Mouse (Mus musculus) kidney, postnatal 25 days (tissue): ENCODE measurements around the gene Grik3.

Experiments used
- DNase-seq, 2 experiments: peaks; one replicate each; pipeline ENCODE4 v3.0.0; 2021; ENCODE audit warnings: mixed read lengths in 2 of 2

The Grik3 gene

DNA sequence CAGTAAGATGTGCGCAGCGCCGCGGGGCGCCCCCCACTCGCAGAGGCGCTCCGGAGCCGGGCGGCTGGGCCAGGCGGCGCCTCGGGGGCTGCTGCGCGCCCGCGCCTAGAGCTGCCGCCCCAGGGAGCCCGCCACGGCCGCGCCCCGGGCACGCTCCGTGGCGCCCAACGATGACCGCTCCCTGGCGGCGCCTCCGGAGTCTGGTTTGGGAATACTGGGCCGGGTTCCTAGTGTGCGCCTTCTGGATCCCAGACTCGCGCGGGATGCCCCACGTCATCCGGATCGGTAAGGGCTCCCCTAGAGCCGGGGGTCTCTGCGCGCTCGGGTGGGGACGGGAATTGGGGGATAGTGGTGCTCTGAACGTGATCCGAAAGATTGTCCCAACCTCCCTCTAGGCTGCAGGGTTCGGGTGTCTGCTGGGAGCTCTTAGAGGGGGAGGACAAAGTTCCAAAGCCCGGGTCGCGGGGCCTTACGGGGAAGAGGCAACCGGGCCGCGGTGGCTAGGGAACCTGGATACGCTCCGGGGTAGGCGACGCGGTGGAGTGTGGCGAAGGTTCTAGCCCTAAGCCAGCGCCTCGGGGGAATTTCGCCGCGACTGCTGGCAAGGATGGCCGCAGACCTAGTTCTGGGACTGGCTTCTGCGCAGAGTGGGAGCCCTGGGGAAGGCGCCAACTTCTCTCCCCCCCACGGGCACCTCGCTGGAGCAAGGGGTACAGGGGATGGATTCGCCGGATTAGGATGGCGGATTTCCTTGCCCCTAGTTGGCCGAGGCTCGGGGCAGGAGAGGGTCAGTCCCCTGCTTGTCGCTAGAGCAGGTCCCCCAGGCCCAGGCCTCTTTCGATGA lies at the start of gene Grik3:
Gene Grik3 (plus strand): TSS at position 40 of the 844 bp plus-strand sequence.
- no peak for DNase-seq

DNA sequence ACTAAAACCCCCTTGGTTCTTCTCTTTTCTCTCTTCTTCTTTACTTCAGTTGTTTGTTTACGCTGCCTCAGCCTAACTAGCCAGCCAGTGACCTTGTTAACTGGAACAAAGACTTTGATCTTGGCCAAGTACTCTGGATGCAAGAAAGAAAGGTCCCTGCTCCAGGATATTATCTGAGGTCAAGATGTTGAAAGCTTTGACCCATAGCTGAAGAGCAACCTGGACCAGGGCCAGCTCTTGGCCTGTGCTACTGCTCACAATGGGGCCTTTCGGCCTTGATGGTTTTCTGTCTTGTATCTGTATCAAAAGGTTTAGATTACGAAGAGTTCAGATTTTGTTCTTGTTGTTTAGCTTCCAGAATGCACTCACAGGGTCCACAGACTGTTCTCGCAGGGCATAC lies 48.7 kb upstream of the Grik3 start:
- peak; percentile 49 to 57 for DNase-seq

DNA sequence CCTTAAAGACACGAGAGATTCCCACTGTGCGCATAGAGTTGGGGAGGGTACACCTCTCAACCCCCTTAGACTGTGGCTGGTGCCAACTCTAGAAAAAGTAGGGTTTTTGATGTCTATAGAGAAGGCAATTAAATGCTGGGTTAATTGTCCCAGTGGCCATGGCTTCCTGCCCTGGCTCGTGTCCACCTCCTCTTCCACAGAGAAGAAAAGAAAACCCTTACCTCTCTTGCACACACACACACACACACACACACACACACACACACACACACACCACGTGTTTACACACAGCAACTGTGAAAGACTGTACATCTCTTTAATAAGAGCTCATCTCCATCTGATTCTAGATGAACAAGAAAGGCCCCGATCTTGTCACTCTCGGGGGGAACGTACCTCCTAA lies 46.1 kb upstream of the Grik3 start:
- no peak for DNase-seq

DNA sequence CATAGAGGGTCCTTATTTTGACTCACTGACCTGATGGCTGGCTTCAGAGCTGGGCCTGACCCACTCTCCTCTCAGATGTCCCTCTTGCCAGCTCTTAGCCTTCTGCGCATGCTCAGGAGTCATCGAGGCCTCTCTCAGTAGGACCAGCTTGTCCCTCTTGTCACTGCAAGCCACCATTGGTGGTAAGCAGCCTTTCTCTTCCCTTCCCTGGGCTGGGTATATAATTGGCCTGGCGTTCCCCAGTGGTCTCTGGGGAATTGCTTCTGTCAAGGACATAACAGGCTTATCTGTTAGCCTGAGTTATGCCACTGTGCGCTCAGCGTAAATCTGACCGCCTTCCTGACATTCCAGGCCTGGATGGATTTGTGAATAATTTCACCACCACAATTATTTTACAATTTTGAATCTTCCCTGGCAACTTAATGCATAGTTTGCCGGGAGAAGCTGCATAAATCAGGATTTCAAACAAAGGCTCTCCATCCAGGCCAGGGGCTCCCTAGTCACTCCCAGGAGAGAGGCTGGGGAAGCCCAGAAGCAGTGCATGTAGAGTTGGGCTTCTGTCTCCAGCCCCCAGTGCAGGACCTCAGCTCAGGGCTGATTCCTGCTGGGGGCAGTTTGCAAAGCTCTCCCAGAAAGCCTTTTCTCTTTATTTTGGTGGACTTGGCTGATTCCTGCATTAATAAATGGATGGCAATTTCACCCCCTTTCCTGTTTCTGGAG lies 39.7 kb upstream of the Grik3 start:
- no peak for DNase-seq

DNA sequence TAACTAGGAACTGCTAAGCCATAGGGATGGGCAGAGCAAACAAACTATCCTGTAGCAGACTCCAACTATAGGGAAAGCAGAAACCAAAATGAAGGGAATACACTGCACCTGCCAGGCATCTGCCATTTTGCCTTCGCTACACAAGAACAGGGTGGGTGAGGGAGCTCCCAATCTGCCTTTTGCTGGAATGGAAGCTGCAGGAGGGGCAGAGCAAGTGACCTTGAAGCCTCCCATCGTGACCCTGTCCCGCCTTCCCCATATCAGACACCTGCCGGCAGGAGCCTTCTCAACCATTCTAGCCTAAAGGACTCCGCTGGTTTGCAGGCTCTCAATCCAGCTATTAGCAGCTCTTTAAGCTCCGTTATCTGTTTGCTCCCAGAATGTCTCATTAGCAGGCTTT lies 38.7 kb upstream of the Grik3 start:
- no peak for DNase-seq

DNA sequence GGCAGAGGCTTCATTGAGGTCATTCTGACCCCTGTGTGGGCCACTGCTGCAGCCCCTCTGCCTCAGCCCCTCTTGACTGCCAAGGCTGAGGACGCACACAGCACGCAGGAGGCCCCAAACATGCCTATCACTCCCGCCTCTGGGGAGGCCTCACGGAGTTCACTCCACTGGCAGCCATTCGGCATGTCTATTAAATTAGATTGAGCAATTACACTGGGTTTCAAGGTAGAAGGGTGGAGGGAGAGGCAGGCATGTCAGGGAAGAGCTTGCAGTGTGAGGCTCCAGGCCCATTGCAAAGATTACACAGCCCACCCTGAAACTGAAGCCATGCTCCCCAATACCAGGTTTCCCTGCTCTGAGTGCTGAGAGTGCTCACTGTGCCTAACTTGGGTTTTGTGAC lies 34.0 kb upstream of the Grik3 start:
- DNase-seq: no peak

DNA sequence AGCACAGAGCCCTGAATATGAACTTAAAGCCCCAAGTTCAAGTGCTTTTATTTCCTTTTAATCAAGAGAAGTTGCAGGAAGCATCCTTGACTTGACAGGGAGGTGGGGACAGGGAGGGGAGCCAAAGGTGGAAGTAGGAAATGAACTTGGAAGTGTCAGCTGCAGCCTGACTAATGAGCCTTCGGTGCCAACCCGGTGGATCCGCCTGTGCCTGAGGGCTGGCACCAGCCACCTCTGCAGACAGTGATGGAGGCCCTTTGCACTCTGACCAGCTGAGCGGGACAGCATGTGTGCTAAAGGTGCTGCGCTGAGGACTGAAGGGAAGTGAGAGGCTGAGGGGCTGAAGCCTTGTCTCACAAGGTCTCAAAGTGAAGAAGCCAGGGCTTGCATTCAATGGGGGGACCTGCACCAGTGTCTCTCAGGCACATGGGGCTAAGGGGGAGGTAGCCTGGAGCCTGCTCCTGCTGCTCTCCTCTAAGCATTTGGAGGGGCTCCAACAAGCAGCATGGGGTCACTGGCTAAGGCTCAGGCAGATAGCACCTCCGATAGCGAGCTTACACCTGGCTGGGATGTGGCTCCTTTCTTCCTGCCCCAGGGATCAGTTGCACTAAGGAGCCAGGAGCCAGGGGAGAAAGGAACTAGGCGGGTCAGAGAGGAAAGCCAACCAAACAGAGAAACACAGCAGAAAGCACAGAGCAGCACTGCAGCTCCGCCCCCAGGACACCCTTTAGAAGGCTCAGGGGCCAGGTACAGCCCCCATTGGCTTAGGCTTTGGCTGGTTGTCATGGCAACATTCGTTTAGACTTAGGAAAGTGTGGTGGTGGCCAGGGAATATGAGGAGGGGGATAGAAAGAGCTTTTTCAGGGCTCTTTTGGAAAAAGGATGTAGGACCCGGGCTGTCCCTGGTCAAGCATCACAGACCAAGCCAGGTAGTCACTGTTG lies 33.1 kb upstream of the Grik3 start:
- peak; percentile 45 to 75 for DNase-seq

DNA sequence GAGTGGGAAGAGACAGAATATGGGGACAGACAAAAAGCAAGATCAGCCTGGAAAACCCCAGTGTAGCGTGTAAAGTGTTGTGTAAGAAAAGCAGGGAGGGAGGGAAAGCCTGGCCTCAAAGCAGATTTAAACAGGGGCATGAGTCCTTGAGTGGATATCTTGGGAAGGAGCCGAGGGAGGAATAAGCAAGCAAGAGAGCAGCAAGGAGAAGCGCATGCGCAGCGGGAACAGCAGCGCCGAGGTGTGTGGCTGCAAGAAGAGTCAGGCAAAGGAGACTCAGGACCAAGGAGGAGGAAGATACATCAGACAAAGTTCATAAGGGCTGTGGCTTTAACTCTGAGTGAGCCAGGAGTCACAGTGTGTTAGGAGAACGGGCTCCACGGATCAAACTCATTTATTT lies 30.7 kb upstream of the Grik3 start:
- DNase-seq: no peak

DNA sequence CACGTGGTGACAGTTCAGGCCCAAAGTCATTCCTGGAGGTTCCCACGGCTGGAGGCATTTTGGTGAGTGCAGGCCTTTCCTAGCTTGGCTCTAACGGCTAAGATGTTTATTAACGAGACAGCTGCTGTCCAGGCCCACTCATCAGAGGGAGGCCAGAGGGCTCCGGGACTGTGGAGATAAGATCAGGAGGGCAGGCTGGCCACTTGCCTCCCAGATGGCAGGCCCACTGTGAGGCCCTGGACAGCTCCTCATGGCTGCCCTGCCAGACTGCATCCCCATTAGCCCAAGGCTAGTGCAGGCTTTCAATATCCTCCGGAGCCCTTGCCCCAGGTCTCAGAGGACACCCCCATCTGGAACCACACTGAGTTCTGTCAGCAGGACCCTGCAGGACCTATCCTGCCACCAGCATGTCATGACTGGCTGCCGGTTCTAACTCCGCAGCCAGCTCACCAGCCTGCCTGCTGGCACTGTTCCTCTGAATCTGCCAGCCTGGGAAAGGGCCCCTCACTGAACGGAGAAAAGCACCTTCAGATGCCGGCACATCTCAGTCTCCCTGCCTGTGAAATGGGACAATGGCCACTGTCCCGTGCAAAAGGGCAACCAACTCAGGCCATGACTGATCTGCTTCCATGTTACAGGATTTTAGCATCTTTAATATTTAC lies 20.7 kb upstream of the Grik3 start:
- no peak for DNase-seq

DNA sequence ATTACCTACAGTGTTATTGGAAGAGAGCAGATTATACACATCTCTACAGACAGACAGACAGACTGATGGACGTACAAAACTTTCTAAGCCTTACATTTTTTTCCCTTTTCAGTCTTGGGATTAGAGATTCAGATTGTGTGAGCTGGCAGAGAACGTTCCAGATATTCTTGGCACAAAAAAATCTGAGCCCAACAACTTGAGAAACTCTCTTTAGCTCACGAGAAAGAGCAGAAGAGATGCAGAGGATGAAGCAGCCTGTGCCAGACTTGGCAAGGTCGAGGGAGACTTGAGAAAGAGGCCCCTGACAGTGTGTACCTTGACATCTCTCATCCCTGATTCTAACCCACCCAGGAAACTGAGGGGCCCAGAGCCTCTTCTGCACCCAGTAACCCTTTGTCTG lies 15.6 kb upstream of the Grik3 start:
- DNase-seq: no peak

DNA sequence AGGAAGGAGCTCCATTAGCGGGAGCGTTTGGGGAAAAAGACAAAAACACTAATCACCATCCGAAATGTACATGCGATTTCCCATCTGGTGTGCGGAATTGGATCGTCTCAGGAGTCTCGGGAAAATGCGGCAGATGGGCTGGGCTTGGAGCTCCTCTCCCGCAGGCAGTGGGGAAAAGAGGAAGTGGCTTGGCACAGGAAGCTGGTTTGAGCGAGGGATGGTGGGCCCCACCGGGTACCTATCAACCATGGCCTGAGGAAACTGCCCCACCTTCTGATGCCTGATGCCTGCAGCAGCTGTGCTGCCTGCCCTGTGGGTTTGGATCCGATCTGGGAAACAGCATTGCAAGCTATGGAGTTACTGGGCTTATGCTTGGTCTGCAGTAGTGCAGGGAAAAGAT lies 12.4 kb upstream of the Grik3 start:
- DNase-seq: no peak

DNA sequence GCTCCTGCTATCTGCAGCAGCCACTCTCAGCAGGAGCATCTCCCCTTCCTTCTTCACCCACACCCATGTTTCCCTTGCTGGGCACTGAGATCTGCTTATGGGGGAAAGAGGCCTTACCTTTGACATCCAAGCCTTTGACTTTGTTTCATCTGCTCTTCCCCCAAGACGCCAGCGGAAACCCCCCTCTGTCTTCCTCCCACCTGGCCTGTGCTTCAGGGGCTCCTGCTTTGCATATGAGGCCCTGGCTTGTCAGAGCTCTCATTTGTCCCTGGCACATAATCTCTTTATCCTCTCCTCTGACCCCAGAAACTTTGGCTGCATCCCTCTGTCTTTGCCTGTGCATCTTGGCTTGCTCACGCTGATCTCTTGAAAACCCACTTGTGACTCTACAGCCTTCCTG lies 9.2 kb upstream of the Grik3 start:
- no peak for DNase-seq

DNA sequence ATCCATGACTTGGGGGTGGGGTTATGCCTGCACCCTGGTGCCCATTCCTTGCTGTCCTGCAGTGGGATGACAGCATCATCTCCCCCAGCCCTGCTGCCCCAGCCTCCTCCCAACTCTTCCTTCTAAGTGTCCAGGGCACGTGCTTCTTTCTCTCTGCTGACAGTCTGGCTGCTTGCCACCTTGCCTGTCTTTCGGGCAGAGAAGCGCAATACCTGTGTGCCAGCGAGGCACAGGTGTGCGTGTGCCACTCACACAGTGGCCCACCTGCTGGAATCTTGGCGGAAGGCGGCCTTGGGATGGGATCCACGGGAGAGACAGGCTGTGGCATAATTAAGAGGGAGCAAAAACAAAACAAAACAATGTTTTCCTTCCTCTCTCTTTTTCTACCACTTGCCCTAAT lies 6.4 kb upstream of the Grik3 start:
- no peak for DNase-seq

DNA sequence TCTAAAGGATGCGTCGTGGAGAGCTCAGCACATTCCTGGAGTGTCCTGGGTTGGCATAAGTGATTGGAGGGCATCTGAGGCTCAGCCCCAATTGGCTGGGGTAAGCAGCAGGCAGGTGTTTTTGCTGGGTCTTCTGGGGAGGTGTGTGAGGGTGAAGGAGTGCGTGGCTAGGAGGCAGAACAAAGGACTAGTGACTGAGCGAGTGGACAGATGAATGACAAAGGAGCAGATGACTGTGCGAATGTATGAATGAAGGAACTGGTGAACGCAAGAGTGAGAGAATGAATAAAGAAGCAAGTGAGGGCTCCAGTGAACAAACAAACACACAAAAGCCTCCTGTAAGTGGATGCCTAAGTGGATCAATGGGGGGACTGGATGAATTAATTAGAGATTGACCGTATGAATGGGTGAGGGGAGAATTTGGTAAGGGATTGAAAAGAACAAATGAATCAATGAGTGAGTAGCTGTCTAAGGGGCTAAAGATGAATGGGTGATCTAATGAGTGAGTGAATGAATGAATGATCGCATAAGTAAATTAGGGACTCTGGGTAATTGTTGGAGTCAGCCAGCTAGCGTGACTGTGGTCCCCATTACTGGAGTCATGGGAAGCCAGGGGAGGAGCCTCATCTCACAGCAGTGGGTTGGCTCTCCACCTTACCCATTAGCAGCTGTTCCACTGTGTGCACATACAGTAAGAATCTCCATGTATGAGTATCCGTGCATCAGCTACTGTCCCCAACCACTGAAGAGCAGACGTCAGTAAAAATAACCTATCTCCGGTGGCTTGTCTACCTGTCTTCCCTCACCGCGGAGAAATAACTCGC lies 4.9 kb upstream of the Grik3 start:
- no peak for DNase-seq

DNA sequence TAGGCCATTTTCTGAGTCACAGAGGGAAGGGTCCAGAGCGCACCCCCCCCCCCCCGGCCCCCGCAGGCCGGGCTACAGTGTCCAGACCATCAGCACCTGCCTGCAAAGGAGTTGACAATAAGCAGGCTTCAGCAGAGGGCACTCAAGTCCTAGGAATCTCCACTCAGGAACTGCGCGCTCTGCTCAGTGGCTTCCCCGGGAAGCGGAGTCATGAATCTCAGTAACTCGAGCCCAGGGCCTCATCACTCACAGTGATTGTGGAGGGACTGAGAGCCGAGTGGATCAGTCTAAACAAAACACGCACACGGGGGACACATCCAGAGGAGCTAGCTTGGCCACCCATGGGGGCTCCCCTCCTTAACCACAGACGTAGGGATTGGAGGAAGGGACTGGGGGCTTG lies 3.9 kb upstream of the Grik3 start:
- DNase-seq: no peak

DNA sequence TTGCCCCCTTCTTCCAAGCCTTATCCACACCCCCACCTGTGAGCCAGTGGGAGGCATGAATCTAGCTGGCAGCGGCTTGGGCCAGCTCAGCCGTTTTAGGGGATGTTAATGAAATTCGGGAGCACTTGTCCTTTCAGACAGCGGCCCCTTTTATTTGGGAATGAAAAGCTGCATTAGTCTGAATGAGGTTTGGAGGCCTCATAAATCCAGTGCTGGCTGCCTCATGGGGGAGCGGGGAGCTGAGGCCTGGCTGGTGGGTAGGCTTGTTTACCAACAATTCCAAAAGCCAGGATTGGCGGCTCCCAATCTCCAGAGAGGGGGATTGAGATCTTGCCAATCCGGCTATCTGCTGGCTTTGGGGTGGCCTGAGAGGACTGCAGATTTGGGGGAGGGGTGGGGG lies 3.5 kb upstream of the Grik3 start:
- no peak for DNase-seq

DNA sequence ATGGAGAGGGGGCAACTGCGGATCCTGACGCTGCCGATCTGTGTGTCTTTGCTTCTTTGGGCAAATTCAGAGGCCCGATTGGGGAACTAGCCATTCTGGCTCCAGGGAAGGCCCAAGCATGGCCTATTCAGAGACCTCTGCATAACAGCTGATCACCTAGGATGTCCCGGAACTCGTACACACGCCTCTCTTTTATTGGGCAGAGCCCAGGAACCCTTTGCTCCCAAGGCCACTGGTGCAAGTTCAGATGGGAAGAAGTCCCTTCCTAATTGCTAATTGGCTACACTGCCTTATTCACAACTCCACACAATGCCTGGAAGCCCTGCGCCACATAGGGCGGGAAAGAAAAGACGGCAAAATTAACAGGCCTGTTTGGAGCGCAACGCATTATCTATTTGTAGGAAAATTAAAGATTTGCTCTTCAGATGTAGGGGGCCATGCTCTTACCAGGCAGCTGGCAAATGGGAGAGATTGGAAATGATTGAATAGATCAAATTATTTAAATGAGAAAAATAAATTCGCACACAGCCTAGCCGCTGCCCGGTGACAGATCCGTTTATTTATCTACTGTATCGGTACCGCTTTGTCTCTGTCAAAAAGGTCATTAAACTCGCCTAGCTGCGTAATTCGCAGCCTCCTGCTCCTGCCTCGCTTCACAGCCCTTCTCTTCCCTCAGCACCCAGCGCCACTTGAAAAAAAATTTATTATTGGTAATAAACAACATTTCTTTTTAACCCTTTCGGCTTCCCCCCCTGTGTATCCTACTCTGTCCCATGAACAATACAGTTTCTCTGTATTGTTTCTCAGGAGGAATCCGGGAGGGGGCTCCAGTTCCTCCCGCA lies 1.5 kb upstream of the Grik3 start:
- DNase-seq: no peak

DNA sequence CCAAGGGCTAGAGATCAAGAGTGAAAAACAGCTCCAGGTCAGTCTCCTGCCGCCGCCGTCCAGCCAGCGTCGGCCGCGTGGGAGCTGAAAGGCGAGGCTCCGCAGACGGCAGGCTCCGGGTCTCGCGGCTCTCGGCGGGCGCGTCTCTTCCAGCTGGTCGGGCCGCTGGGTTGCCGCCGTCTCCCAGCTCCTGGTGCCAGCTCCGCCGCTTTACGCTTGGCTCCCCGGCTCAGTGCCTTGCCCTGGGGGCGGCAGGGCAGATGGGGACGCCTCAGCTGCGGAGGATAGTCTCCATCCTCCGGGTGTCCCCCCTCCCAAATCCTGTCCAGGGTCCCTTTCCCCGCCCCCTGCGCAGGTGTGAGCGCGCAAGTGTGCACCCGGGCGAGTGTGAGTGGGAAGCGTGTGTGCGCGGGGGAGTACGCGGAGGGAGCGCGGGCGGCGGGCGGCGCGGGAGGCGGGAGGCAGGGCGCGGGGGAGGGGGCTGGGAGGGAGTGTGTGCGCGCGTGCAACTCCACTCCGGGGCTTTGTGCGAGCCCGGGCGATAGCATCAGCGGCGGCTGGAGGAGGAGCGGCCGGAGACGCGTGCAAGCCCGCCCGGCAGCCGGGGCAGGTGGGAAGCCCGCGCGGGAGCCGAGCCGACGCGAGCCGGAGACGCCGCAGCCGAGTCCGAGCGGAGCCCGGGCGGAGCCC lies 454 bp upstream of the Grik3 start:
- DNase-seq: no peak

DNA sequence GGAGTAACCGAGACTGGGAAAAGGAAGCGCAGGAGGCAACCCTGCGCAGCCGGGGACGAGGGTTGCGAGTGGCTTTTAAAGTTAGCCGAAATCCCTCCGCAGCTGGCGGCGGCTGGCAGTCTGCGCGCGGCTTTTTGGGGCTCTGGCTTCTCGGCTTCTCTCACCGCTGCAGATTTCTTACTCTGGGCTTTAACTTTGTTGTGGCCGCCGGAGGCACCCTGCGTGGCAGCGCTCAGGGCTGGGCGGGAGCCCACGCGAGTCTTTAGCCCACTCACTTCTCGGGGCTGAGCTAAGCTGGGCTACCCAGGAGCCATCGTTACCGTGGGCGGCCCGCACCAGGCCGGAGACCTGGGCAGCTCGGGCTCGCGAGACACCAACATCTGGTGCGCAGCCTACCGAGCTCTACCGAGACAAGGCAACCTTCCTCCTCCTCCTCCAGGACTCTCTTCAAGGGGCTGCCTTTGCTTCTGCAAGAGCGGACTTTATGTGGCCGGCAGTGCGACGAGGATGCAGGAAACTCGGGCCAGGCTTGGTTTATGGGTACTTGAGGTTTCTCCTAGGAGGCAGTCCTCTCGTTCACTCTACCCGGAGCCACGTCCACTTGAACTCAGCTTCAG lies 1.1 kb downstream of the Grik3 start:
- DNase-seq: no peak

DNA sequence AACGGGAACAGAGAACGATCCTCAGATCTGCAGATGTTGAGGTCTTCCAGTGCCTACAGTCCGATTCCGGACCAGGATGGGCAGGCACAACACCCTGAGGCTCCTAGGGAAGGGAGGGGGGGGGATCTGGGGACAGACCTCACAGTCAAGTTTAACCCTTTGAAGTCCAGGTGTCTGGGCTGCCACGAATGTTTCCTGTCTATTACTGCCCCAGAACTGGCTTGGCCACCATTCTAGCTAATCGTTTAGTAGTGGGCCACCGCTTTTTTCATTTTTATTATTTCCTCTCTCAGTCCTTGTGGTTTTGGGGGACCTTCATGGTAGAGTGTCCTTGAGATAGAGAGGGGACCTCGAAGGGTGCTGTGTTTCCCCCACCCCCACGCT lies 1.6 kb downstream of the Grik3 start:
- no peak for DNase-seq
